Mouse (Mus musculus): Measurements from ENCODE around the gene Snx13.

- TF ChIP-seq ZNF384 (IDR thresholded peaks at IDR 0.05; ENCODE audit: low read depth, low read length) (no peak), MAFK (IDR thresholded peaks at IDR 0.05; ENCODE audit: insufficient read depth, low read depth, low read length) (no peak), ZC3H11A (IDR thresholded peaks at IDR 0.05; ENCODE audit: borderline replicate concordance, low read depth, low read length) (no peak), CHD2 (IDR thresholded peaks at IDR 0.05; ENCODE audit: low read depth, low read length) (no peak), HCFC1 (IDR thresholded peaks at IDR 0.05; ENCODE audit: borderline replicate concordance, insufficient read depth, low read length) (no peak)
Measured at GRCm38 (mm10) chr12:35007851-35008250, 39.1 kb upstream of the Snx13 start.
